Mouse (Mus musculus) C2C12 (cell line): ENCODE measurements around the gene Ncf1. TPM values are rescaled to one million over a fixed set of nuclear protein-coding genes. Genes with fewer than 3 reads are reported as not detected.

Experiments
- H3K27me3 ChIP-seq: one replicate; pipeline ENCODE4 v1.6.1; 2011; ENCODE audit not compliant: control insufficient read depth, insufficient read depth, insufficient read length
- H3K36me3 ChIP-seq: one replicate; pipeline ENCODE4 v1.6.1; 2011; ENCODE audit not compliant: control insufficient read depth, insufficient read depth
- H3K4me3 ChIP-seq: one replicate; pipeline ENCODE4 v1.5.1; 2011; ENCODE audit warnings: mild to moderate bottlenecking, control low read depth; ENCODE audit not compliant: poor library complexity, insufficient read depth, severe bottlenecking
- H3K79me2 ChIP-seq: one replicate; pipeline ENCODE4 v1.6.1; 2011; ENCODE audit not compliant: control insufficient read depth, insufficient read depth
- H3K79me3 ChIP-seq: one replicate; pipeline ENCODE4 v1.6.1; 2011; ENCODE audit warnings: low read depth, control low read depth
- H3ac ChIP-seq: one replicate; pipeline ENCODE3; 2011; ENCODE audit warnings: low read depth; ENCODE audit not compliant: control insufficient read depth, insufficient read length
- CEBPB ChIP-seq: IDR thresholded peaks from one replicate; pipeline ENCODE4 v1.6.1; 2011; ENCODE audit warnings: low read depth, mild to moderate bottlenecking, control low read depth, moderate library complexity
- CTCF ChIP-seq: IDR thresholded peaks from one replicate; pipeline ENCODE4 v1.5.1; 2011; ENCODE audit not compliant: control insufficient read depth, insufficient read depth, insufficient read length
- FOSL1 ChIP-seq: IDR thresholded peaks from one replicate; pipeline ENCODE4 v1.8.0; 2011; ENCODE audit warnings: mild to moderate bottlenecking, low read length; ENCODE audit not compliant: poor library complexity, insufficient read depth, severe bottlenecking
- MAX ChIP-seq: IDR thresholded peaks from one replicate; pipeline ENCODE4 v1.6.1; 2011; ENCODE audit warnings: mild to moderate bottlenecking, control low read depth
- MYOD1 ChIP-seq: IDR thresholded peaks from one replicate; pipeline ENCODE4 v1.6.1; 2011; ENCODE audit warnings: low read depth; ENCODE audit not compliant: control insufficient read depth, insufficient read length
- MYOG ChIP-seq: IDR thresholded peaks from one replicate; pipeline ENCODE4 v1.6.1; 2011; ENCODE audit not compliant: control insufficient read depth, insufficient read length; ENCODE audit errors: extremely low read depth
- USF1 ChIP-seq: IDR thresholded peaks from one replicate; pipeline ENCODE4 v1.6.1; 2011; ENCODE audit warnings: low read depth, mild to moderate bottlenecking, control low read depth, moderate library complexity
- polyA plus RNA-seq: library from polyadenylated mRNA; unstranded; fragments of >200 nt; fragmentation: generic; extraction: Trizol; gene quantifications from one replicate; pipeline ENCODE4 v1.2.1, GENCODE M21; 2012; ENCODE audit warnings: missing spikeins

The Ncf1 gene
- polyA plus RNA-seq, 1 experiment = 0.01 TPM

DNA sequence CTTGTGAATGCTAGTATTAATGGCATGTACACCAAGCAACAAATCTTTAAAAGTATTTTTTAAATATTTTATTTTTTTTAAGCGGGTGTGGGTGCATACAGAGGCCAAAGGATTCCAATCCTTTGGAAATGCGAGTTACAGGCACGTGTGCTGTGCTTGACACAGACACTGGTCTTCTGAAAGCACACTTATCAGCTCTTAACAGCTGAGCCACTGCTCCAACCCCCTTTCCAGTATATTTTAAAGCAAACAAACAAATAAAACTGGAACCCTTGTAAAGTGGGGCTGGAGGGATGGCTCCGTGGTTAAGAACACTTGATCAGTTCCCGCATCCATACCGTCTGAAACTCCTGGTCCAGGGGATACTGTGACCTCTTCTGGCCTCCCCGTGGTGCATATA, 46.3 kb downstream of the Ncf1 start:
- Histone ChIP-seq H3ac (peak overlapping the region; percentile 65), H3K79me2 (peaks cover 16% of the 10 kb centered on the region), H3K27me3 (no peaks in the 10 kb centered on the region), H3K79me3 (peaks cover 9% of the 10 kb centered on the region), H3K4me3 (peak overlapping the region; percentile 61), H3K36me3 (no peaks in the 10 kb centered on the region)
- TF ChIP-seq CEBPB = no peak
- no peak for TF ChIP-seq CTCF
- TF ChIP-seq USF1 = no peak
- TF ChIP-seq MAX = no peak
- TF ChIP-seq MYOD1 = no peak
- no peak for TF ChIP-seq FOSL1
- no peak for TF ChIP-seq MYOG

DNA sequence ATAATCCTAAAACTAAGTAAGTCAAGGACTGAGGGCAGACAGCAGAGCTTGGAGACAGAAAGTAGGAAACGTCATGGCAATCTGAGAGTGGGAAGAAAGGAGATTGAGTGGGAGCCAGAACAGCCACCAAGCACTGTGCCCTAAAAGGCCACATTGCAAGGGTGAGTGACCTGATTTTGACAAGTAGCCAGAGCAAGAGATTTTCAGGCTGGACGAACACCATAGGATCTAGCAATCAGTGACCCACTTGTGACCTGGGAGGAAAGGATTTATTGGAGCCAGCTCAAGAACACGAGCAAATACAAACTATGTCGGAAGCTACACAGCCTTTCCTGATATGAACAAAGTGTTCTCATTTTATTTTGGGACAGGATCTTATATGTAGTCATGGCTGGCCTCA, 46.7 kb downstream of the Ncf1 start:
- TF ChIP-seq USF1 = no peak
- no peak for TF ChIP-seq MYOD1
- TF ChIP-seq CTCF = no peak
- no peak for TF ChIP-seq MYOG
- Histone ChIP-seq H3K4me3 (peak overlapping the region; percentile 61), H3K79me3 (peaks cover 9% of the 10 kb centered on the region), H3K27me3 (no peaks in the 10 kb centered on the region), H3K36me3 (no peaks in the 10 kb centered on the region), H3K79me2 (peaks cover 16% of the 10 kb centered on the region), H3ac (no peak overlapping the region)

DNA sequence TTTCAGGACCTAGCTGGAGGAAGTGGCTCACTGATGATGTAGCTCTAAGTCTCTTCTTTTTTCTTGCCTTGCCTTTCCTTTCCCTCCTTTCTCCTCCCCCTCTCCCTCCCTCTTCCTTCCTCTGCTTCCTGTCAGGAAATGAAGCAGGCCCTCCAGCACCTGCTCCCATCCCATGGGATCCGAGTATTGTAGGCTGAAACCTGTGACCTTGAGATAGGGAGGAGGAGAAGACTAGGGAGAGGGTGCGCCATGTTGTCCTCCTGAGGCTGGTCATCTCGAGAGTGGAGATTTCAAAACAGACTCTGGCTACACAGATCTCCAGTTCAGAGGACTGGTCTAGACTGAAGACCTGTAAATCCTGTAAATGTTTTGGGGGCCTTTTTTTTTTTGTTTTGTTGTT, 47.3 kb downstream of the Ncf1 start:
- no peaks in the 10 kb centered on the region for H3K27me3 ChIP-seq
- no peak overlapping the region for H3ac ChIP-seq
- TF ChIP-seq CTCF (no peak), USF1 (no peak), MYOG (no peak), FOSL1 (no peak), MAX (no peak), MYOD1 (no peak), CEBPB (no peak)
- H3K79me3 ChIP-seq = peaks cover 9% of the 10 kb centered on the region
- no peak overlapping the region for H3K4me3 ChIP-seq
- H3K79me2 ChIP-seq = peaks cover 17% of the 10 kb centered on the region
- H3K36me3 ChIP-seq = no peaks in the 10 kb centered on the region

DNA sequence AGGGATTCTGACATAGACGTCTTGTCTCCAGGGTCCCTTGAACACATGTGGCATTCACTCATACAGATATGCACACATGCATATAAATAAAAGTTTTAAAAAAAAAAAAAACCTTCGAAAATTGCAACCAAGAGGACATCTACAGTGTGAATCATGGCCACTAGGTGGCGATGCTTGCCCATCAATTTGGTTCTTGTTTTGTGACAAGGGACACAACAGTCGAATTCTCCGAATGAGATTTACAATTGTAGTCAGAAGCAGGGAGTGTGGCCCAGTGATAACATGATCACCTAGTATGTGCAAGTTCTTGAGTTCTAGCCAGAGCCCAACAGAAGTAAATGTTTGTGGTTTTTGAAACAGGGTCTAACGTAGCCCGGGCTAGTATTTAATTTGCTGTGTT, 49.6 kb downstream of the Ncf1 start:
- Histone ChIP-seq H3K4me3 (no peak overlapping the region), H3K36me3 (no peaks in the 10 kb centered on the region), H3K27me3 (no peaks in the 10 kb centered on the region), H3K79me2 (peaks cover 40% of the 10 kb centered on the region), H3K79me3 (peaks cover 18% of the 10 kb centered on the region), H3ac (no peak overlapping the region)
- TF ChIP-seq FOSL1 (no peak), CEBPB (no peak), MYOG (no peak), CTCF (peak; percentile 24)

DNA sequence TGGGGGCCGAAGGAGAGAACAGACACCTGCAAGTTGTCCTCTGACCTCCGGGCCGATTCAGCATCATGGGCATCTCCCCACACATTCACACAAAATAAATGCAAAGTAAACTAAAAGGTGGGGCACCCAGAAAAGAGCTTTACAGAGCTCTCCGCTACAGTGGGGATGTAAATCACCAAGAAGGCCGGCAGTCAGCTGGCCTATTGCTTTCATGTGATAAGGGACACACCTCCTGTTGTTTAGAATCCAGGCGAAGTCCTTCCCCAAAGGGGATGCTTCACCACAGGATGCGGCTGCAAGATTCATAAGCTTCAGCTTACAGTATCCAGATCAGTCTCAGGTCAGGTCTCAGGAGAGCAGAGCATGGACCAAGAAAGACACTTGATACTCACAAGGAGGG, 50.9 kb downstream of the Ncf1 start:
- peaks cover 50% of the 10 kb centered on the region for H3K79me2 ChIP-seq
- no peaks in the 10 kb centered on the region for H3K36me3 ChIP-seq
- no peak overlapping the region for H3K4me3 ChIP-seq
- TF ChIP-seq USF1 = no peak
- TF ChIP-seq CTCF = no peak
- TF ChIP-seq MYOD1 = no peak
- TF ChIP-seq MYOG = no peak
- TF ChIP-seq FOSL1 = no peak
- no peak for TF ChIP-seq MAX
- TF ChIP-seq CEBPB = no peak
- no peaks in the 10 kb centered on the region for H3K27me3 ChIP-seq
- no peak overlapping the region for H3ac ChIP-seq
- H3K79me3 ChIP-seq = peaks cover 28% of the 10 kb centered on the region

DNA sequence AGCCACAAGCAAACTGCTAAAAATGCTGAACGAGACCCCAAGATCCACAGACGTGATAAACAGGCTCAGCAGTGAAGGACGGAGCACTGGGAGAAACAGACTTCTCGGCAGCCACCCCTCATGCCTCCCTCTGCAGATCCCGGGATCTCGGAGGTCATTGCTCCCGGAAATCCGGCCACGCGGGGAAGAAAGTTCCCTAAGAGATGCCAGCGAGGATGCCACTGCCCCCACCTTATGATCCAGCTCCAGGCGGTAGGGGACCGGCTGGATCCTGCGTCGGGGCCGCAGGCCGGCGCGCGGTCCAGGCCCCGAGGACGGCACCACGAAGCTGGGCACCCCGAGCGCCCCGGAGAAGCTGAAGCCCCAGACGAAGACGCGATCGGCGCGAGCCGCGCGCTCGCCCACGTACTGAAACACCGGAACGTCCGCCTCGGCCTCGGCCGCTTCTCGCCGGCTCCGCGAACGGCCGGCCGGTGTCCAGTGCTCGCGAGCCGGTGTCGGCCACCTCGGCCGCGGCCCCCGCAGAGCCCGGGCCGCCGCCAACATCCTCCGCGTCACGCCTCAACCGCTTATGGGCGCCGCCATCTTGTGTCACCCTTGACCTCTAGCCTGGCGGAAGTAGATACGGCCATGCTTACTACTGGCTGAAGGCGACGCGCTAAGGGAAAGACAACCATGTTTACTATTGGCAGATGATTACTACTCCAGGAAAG, 53.1 kb downstream of the Ncf1 start, which contains the start of gene Rcc1l:
Rcc1l (minus strand) TSS at position 606 of the 713 bp plus-strand sequence.
- Histone ChIP-seq H3K27me3 (no peaks in the 10 kb centered on the region), H3K36me3 (peaks cover 11% of the 10 kb centered on the region), H3K79me2 (peaks cover 53% of the 10 kb centered on the region), H3ac (peak within 1 kb of the TSS; percentile 78), H3K4me3 (peak within 1 kb of the TSS; percentile 82), H3K79me3 (peaks cover 29% of the 10 kb centered on the region)
- TF ChIP-seq MYOG (no peak), MAX (peak; percentile 60)
